ENCODE assay signal across 8 mouse cellular contexts in genomic region chr10:117062894-117063253, GRCm38 (mm10). TPM values are rescaled to one million over a fixed set of nuclear protein-coding genes. Genes with fewer than 3 reads are reported as not detected.
DNase-seq lines count a peak whose midpoint lies in the region; ATAC-seq lines count a peak whose summit lies in the region.

No protein-coding gene starts in this region.

- intact Hi-C loops in heart, postnatal 25 days (cut with DNase I) = loop anchor here (5.0 to 10.0 kb wide), 2 partner anchors 149 to 312 kb away; no protein-coding TSS in a partner anchor

- H3K4me3 ChIP-seq in heart, embryonic 13.5 days = peak overlapping the region; percentile 71
- H3K4me3 ChIP-seq in hindbrain, embryonic 13.5 days = peak overlapping the region; percentile 94

- no peak for DNase-seq in heart, postnatal 25 days (ENCODE audit: low spot score)
- DNase-seq in T-cell, adult 2 months (ENCODE audit: low spot score) = no peak
- no peak for DNase-seq in embryo, embryonic 10 days (ENCODE audit: low spot score)
- no peak for DNase-seq in embryo, embryonic 10.5 days (ENCODE audit: low spot score)

- peak overlapping the region; percentile 76 for H3K27ac ChIP-seq in heart, embryonic 13.5 days (replicated peaks)
- H3K27ac ChIP-seq in hindbrain, embryonic 13.5 days = peak overlapping the region; percentile 91

- peak overlapping the region; percentile 97 for H3K4me2 ChIP-seq in heart, embryonic 13.5 days
- H3K4me2 ChIP-seq in hindbrain, embryonic 13.5 days = peak overlapping the region; percentile 72

- H3K36me3 ChIP-seq in heart, embryonic 13.5 days = peaks cover 43% of the 10 kb centered on the region
- H3K36me3 ChIP-seq in hindbrain, embryonic 13.5 days = peaks cover 42% of the 10 kb centered on the region

- peaks cover 33% of the 10 kb centered on the region for H3K4me1 ChIP-seq in heart, embryonic 13.5 days
- peaks cover 22% of the 10 kb centered on the region for H3K4me1 ChIP-seq in hindbrain, embryonic 13.5 days (replicated peaks)

- H3K27me3 ChIP-seq in heart, embryonic 13.5 days (replicated peaks) = no peaks in the 10 kb centered on the region
- no peaks in the 10 kb centered on the region for H3K27me3 ChIP-seq in hindbrain, embryonic 13.5 days

- no peaks in the 10 kb centered on the region for H3K9me3 ChIP-seq in heart, embryonic 13.5 days
- H3K9me3 ChIP-seq in hindbrain, embryonic 13.5 days = no peaks in the 10 kb centered on the region

- H3K9ac ChIP-seq in heart, embryonic 13.5 days = peak overlapping the region; percentile 87
- H3K9ac ChIP-seq in hindbrain, embryonic 13.5 days = peak overlapping the region; percentile 87

- 2% methylated on average over 15 of the region's 15 CpGs for WGBS in heart, embryonic 13.5 days
- 4% methylated on average over 15 of the region's 15 CpGs for WGBS in hindbrain, embryonic 13.5 days

- no peak for ATAC-seq in heart, embryonic 13.5 days (ENCODE audit: extremely low read depth, insufficient number of reproducible peaks, low FRiP score, low TSS enrichment)
- peak; percentile 2 for ATAC-seq in activated CD4-positive, CD25-positive, alpha-beta regulatory T cell, adult 4 months
- peak; percentile 1; the same call in 1 of the 2 replicates for ATAC-seq in hindbrain, embryonic 13.5 days (ENCODE audit: low FRiP score)
- ATAC-seq in megakaryocyte-erythroid progenitor cell, adult 5-6 weeks (replicated peaks; ENCODE audit: low FRiP score, low TSS enrichment, poor library complexity, severe bottlenecking) = peak; percentile 37

RNA-seq across cellular contexts. Expression of gene Cct2, which starts 0.7 kb away (rescaled TPM):
- 171 and 188 TPM in 2 replicates for polyA plus RNA-seq in heart, embryonic 13.5 days (2015; fragmentation: Nextera tagmentation; extraction: Ambion mirVana)
- total RNA-seq in heart, postnatal 25 days (2021) = 100 to 1,000 TPM; 129 to 137 TPM
- 100 to 1,000 TPM; 244 to 245 TPM for polyA plus RNA-seq in activated CD4-positive, CD25-positive, alpha-beta regulatory T cell, adult 4 months (2017; shearing (Covaris generic))
- 276 and 284 TPM in 2 replicates for polyA plus RNA-seq in hindbrain, embryonic 13.5 days (2015; fragmentation: Nextera tagmentation; extraction: Ambion mirVana)
- total RNA-seq in megakaryocyte-erythroid progenitor cell, adult 5-6 weeks (2014; fragmentation: Nextera tagmentation) = 545 and 559 TPM in 2 replicates
- total RNA-seq in megakaryocyte-erythroid progenitor cell, adult 5-6 weeks (2017) = 707 and 779 TPM in 2 replicates

RNA-seq across cellular contexts. Expression of gene Lrrc10, which starts 17.7 kb away (rescaled TPM):
- 56.8 and 65.1 TPM in 2 replicates for polyA plus RNA-seq in heart, embryonic 13.5 days (2015; fragmentation: Nextera tagmentation; extraction: Ambion mirVana)
- 100 to 1,000 TPM; 175 to 176 TPM for total RNA-seq in heart, postnatal 25 days (2021)
- not detected for polyA plus RNA-seq in activated CD4-positive, CD25-positive, alpha-beta regulatory T cell, adult 4 months (2017; shearing (Covaris generic))
- not detected in 2 replicates for polyA plus RNA-seq in hindbrain, embryonic 13.5 days (2015; fragmentation: Nextera tagmentation; extraction: Ambion mirVana)
- not detected in 2 replicates for total RNA-seq in megakaryocyte-erythroid progenitor cell, adult 5-6 weeks (2014; fragmentation: Nextera tagmentation)
- not detected in 2 replicates for total RNA-seq in megakaryocyte-erythroid progenitor cell, adult 5-6 weeks (2017)

Comparison
In these comparisons a context has a peak if more than half of its experiments do, and no peak if none do; other contexts are left out.
1. RNA of gene Lrrc10, which starts 17.7 kb away (polyA plus RNA-seq): 56.8 to 65.1 TPM in heart, embryonic 13.5 days; not detected in activated CD4-positive, CD25-positive, alpha-beta regulatory T cell, adult 4 months and not detected in hindbrain, embryonic 13.5 days; every median in the first group is over 10 times any median in the second.